Mouse (Mus musculus) heart, embryonic 14.5 days (tissue): ENCODE data around the gene Cdc42bpg. TPM values are rescaled to one million over a fixed set of nuclear protein-coding genes. Genes with fewer than 3 reads are reported as not detected.

Experiments
- ATAC-seq: fragments of 200-750 bp; cut with Nextera tagmentation; 2 replicates; pipeline ENCODE4 v1.8.0; 2017; ENCODE audit warnings: low read depth, moderate TSS enrichment; ENCODE audit not compliant: insufficient number of reproducible peaks, insufficient read depth, low FRiP score
- H3K27ac ChIP-seq, 2 experiments: fragments of 200-500 bp in 1 of 2; fragments of 300-500 bp in 1 of 2; sonication (generic) in 1 of 2; replicated peaks in 1 of 2; 2 replicates each; pipeline ENCODE4 v1.5.1; 2012 to 2014; ENCODE audit warnings: low read depth in 2 of 2, low read length in 2 of 2, control low read depth in 1 of 2, mild to moderate bottlenecking in 1 of 2, mixed read lengths in 1 of 2; ENCODE audit not compliant: control insufficient read depth in 1 of 2, insufficient read depth in 1 of 2
- H3K27me3 ChIP-seq: fragments of 300-500 bp; sonication (generic); 2 replicates; pipeline ENCODE4 v1.6.1; 2014; ENCODE audit warnings: mild to moderate bottlenecking, low read length, control low read depth; ENCODE audit not compliant: control insufficient read depth, insufficient read depth
- H3K36me3 ChIP-seq: fragments of 300-500 bp; sonication (generic); 2 replicates; pipeline ENCODE4 v1.6.1; 2014; ENCODE audit warnings: mild to moderate bottlenecking, control low read depth, low read length, mixed read lengths; ENCODE audit not compliant: control insufficient read depth, insufficient read depth
- H3K4me1 ChIP-seq, 2 experiments: fragments of 200-500 bp in 1 of 2; fragments of 300-500 bp in 1 of 2; sonication (generic) in 1 of 2; 2 replicates each; pipeline ENCODE4 v1.6.1; 2012 to 2014; ENCODE audit warnings: low read length in 2 of 2, control low read depth in 1 of 2, mixed read lengths in 1 of 2; ENCODE audit not compliant: control insufficient read depth in 2 of 2, insufficient read depth in 2 of 2
- H3K4me2 ChIP-seq: fragments of 300-500 bp; sonication (generic); 2 replicates; pipeline ENCODE4 v1.6.1; 2014; ENCODE audit warnings: mild to moderate bottlenecking, low read length
- H3K4me3 ChIP-seq, 2 experiments: fragments of 200-500 bp in 1 of 2; fragments of 300-500 bp in 1 of 2; sonication (generic) in 1 of 2; 2 replicates each; pipeline ENCODE4 v1.5.1; 2012 to 2014; ENCODE audit warnings: low read length in 2 of 2, mild to moderate bottlenecking in 2 of 2, control low read depth in 1 of 2, low read depth in 1 of 2, moderate library complexity in 1 of 2; ENCODE audit not compliant: control insufficient read depth in 1 of 2, insufficient read depth in 1 of 2
- H3K9ac ChIP-seq: fragments of 300-500 bp; sonication (generic); 2 replicates; pipeline ENCODE4 v1.6.1; 2014; ENCODE audit warnings: mild to moderate bottlenecking, low read length
- H3K9me3 ChIP-seq: fragments of 300-500 bp; sonication (generic); 2 replicates; pipeline ENCODE4 v1.6.1; 2016; ENCODE audit warnings: low read length, control low read depth; ENCODE audit not compliant: control insufficient read depth
- WGBS: fragments of 180-500 bp; shearing (Covaris S2); extraction: QIAGEN DNeasy Blood & Tissue Kit; methylation state at CpG from one replicate; pipeline ENCODE4 v1.1.7; 2014; 5-methylcytosine and 5-hydroxymethylcytosine counted together
- polyA plus RNA-seq: library from polyadenylated mRNA; unstranded; fragments of >200 nt; fragmentation: Nextera tagmentation; extraction: Ambion mirVana; gene quantifications from 2 replicates; pipeline ENCODE4 v1.2.1, GENCODE M21; 2014

Cdc42bpg gene
- polyA plus RNA-seq, 1 experiment from 2014 or later: 0.78 TPM

DNA sequence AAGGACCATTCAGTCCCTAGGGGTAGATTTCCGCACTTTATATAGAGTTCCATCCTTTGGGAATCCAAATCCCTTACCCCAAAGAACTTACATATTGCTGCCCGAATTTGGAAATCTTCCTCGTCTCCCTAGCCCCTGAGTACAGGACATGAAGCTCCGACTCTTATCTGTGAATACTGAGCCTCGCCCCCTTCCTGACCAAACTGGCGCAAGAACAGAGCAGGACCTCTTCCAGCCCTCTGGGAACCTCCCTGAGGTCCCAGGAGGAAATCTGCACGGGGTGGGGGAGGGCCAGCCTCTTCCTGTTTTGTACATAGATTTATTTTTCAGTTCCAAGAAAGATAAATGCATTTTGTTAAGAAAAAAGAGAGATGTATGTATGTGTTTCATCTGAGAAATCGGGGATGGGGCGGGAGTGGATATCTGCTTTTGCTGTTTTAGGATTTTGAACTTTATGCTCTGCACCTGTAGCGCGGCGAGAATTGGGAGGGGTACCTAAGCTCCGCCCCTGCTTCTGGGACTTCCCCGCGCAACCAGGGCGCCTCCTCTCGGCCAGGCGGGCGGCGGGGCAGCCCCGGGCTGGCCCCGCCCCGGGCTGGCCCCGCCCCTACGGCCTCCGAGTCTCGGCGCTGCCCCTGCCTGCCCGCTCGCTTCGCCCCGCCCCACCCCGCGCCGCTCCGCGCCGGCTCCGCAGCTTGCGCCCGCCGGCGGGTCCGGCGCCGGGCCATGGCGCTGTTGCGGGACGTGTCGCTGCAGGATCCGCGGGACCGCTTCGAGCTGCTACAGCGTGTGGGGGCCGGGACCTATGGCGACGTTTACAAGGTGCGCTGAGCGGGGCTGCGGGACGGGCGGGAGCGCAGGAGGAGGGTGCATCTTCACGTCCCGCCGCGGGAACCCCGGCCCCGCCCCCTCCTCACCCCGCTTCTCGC lies 34.5 kb downstream of the Cdc42bpg start, which contains the start of gene Map4k2:
Gene Map4k2, plus strand, starts transcription at position 612 of the 929 bp plus-strand sequence.
- Histone ChIP-seq H3K9me3 (no peaks in the 10 kb centered on the region), H3K4me2 (peak within 1 kb of the TSS; percentile 98), H3K27me3 (no peaks in the 10 kb centered on the region), H3K4me1 (peaks cover 17 to 20% of the 10 kb centered on the region in 2 experiments), H3K36me3 (peaks cover 60% of the 10 kb centered on the region), H3K4me3 (peak within 1 kb of the TSS; percentile 71 to 94), H3K9ac (peak within 1 kb of the TSS; percentile 84), H3K27ac (peak within 1 kb of the TSS; percentile 25 to 63; a peak in 3 of 4 replicates)
- 4% methylated on average over 69 of the region's 72 CpGs for WGBS
- ATAC-seq: peak; percentile 76

DNA sequence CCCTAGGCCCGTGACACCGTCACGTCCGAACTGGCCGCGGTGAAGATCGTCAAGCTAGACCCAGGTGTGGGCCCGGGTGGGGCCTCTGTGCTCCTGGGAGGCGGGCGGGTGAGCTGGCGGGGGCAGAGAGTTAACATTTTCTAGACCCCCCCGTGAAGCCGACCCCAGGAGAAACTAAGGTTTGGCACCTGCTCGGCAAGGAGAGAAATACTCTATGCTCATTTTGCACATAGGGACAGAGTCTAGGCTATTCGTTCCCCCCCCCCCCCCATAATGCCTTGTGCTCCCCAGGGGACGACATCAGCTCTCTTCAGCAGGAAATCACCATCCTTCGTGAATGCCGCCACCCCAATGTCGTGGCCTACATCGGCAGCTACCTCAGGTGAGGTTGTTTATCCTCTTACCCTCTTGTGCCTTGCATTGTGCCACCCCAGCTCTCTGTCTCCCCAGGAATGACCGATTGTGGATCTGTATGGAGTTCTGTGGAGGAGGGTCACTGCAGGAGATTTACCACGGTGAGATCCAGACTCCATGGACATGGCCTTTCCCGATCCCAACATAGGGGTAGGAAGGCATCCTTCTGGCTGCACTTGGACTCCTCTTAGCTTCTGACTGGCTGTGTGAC lies 35.3 kb downstream of the Cdc42bpg start:
- Histone ChIP-seq H3K36me3 (peaks cover 68% of the 10 kb centered on the region), H3K9ac (peak overlapping the region; percentile 84), H3K4me3 (peak overlapping the region; percentile 71 to 94), H3K27me3 (no peaks in the 10 kb centered on the region), H3K4me2 (peak overlapping the region; percentile 98), H3K4me1 (peaks cover 9 to 12% of the 10 kb centered on the region in 2 experiments), H3K9me3 (no peaks in the 10 kb centered on the region), H3K27ac (peak overlapping the region in 1 of 2 experiments; percentile 63; a peak in 2 of 4 replicates)
- no peak for ATAC-seq
- 10% methylated on average over 22 of the region's 23 CpGs for WGBS

- ATAC-seq: no peak
- 76% methylated on average over 5 of the region's 5 CpGs for WGBS
Measured at GRCm38 (mm10) chr19:6342276-6342933, 36.1 kb downstream of the Cdc42bpg start.

DNA sequence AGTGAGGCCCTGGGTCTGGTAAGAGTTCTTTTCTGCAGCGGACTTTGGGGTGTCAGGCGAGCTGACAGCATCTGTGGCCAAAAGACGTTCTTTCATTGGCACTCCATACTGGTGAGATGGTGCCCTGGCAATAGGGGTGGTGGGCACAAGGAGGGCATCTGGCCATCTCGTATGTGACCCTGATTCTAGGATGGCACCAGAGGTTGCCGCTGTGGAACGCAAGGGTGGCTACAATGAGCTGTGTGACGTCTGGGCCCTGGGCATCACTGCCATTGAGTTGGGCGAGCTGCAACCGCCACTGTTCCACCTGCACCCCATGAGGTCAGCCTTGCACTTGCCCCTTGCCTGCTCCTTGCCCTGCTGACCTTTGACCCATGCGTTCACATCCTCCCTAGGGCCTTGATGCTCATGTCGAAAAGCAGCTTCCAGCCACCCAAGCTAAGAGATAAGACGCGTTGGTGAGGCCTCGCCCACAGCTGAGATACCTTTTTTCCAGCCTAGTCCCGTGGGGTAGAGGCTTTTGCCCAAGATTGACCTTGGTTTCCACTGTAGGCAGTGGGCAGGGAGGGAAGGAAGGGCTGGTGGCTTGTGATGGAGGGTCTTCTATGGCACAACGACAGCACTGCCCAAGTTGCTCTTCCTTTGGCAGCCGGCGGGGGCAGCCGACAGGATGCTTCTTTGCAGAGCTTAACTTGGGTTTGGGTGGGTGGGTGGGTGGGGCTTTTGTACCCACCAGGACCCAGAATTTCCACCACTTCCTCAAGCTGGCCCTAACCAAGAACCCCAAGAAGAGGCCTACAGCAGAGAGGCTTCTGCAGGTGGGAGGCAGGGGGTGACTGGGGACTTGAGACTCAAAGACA lies 37.0 kb downstream of the Cdc42bpg start:
- no peaks in the 10 kb centered on the region for H3K27me3 ChIP-seq
- no peaks in the 10 kb centered on the region for H3K9me3 ChIP-seq
- H3K36me3 ChIP-seq: peaks cover 62% of the 10 kb centered on the region
- 77% methylated on average over 19 of the region's 19 CpGs for WGBS
- no peak overlapping the region for H3K4me3 ChIP-seq
- no peak overlapping the region for H3K4me2 ChIP-seq
- H3K9ac ChIP-seq: no peak overlapping the region
- no peak for ATAC-seq
- no peak overlapping the region for H3K27ac ChIP-seq
- peaks cover 5 to 8% of the 10 kb centered on the region in 2 experiments for H3K4me1 ChIP-seq

More at GRCm38 (mm10) chr19:6342276-6342933, 36.1 kb downstream of the Cdc42bpg start:
- Histone ChIP-seq H3K4me1 (peaks cover 5 to 8% of the 10 kb centered on the region in 2 experiments), H3K4me3 (peak overlapping the region in 1 of 2 experiments; percentile 71; a peak in 1 of 4 replicates), H3K4me2 (peak overlapping the region; percentile 98), H3K36me3 (peaks cover 68% of the 10 kb centered on the region), H3K9ac (no peak overlapping the region), H3K27ac (no peak overlapping the region), H3K9me3 (no peaks in the 10 kb centered on the region), H3K27me3 (no peaks in the 10 kb centered on the region)

DNA sequence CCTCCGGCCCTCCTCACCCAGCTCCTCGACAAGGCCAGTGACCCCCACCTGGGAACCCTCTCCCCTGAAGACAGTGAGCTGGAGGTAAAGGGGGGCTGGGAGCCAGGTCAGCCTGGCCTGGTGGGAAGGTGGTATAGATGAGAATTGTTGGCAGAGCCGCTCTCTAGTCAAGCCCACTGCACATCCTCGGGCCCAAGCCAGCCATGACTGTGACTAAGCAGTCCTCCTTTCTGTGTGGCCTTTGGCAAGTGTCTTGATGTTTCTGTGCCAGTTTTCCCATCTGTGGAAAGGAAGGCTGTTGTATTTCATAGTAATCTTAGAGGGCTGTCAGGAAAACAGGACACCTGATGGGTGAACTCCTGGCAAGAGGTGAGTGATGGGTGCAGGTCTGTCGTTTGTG lies 37.7 kb downstream of the Cdc42bpg start:
- WGBS: 91% methylated on average over 5 of the region's 5 CpGs
- Histone ChIP-seq H3K4me1 (peaks cover 10 to 11% of the 10 kb centered on the region in 2 experiments), H3K27me3 (no peaks in the 10 kb centered on the region), H3K4me2 (no peak overlapping the region), H3K4me3 (no peak overlapping the region), H3K9ac (no peak overlapping the region), H3K27ac (no peak overlapping the region), H3K9me3 (no peaks in the 10 kb centered on the region), H3K36me3 (peaks cover 55% of the 10 kb centered on the region)
- ATAC-seq: no peak

GRCm38 (mm10) chr19:6346023-6346422 lies 39.8 kb downstream of the Cdc42bpg start:
- Histone ChIP-seq H3K27ac (no peak overlapping the region), H3K4me1 (peaks cover 7 to 8% of the 10 kb centered on the region in 2 experiments), H3K9ac (no peak overlapping the region), H3K36me3 (peaks cover 46% of the 10 kb centered on the region), H3K27me3 (no peaks in the 10 kb centered on the region), H3K4me3 (no peak overlapping the region), H3K4me2 (no peak overlapping the region), H3K9me3 (no peaks in the 10 kb centered on the region)
- WGBS: 95% methylated on average over 5 of the region's 5 CpGs
- no peak for ATAC-seq
